Mouse (Mus musculus) olfactory bulb, adult 2 months (tissue): ENCODE data around the gene Sipa1. TPM values are rescaled to one million over a fixed set of nuclear protein-coding genes. Genes with fewer than 3 reads are reported as not detected.
A peak's percentile ranks its signal among the peaks of the same experiment; 100 is the strongest.

Experiments used
- H3K27ac ChIP-seq: fragments of 200-500 bp; 2 replicates; pipeline ENCODE4 v1.5.1; 2012; ENCODE audit warnings: low read depth, low read length; ENCODE audit not compliant: insufficient read depth
- H3K4me1 ChIP-seq: fragments of 200-500 bp; 2 replicates; pipeline ENCODE4 v1.6.1; 2012; ENCODE audit warnings: low read length; ENCODE audit not compliant: control insufficient read depth, insufficient read depth
- H3K4me3 ChIP-seq: fragments of 200-500 bp; 2 replicates; pipeline ENCODE4 v1.5.1; 2012; ENCODE audit warnings: mild to moderate bottlenecking, low read depth, low read length, moderate library complexity; ENCODE audit not compliant: insufficient read depth
- CTCF ChIP-seq: fragments of 200-500 bp; IDR thresholded peaks from 2 replicates; pipeline ENCODE4 v1.5.1; 2012; ENCODE audit warnings: low read depth, mild to moderate bottlenecking, low read length, moderate library complexity; ENCODE audit not compliant: insufficient read depth
- POLR2A ChIP-seq: fragments of 200-500 bp; IDR thresholded peaks from 2 replicates; pipeline ENCODE4 v1.6.1; 2012; ENCODE audit warnings: mild to moderate bottlenecking, low read depth, low read length, moderate library complexity; ENCODE audit not compliant: insufficient read depth
- WGBS: fragments of 180-500 bp; shearing (Covaris S2); methylation state at CpG from one replicate; pipeline ENCODE4 v1.1.7; 2018; 5-methylcytosine and 5-hydroxymethylcytosine counted together
- polyA plus RNA-seq: library from polyadenylated mRNA; stranded (reverse); fragments of >200 nt; gene quantifications from 2 replicates; pipeline ENCODE4 v1.2.4, GENCODE M21; 2012; ENCODE audit warnings: low replicate concordance; ENCODE audit not compliant: missing spikeins, insufficient read depth, insufficient read length

Gene Sipa1
- polyA plus RNA-seq, 1 experiment, result not detected

- no peak for TF ChIP-seq CTCF
- TF ChIP-seq POLR2A, result no peak
- H3K27ac ChIP-seq, result no peak overlapping the region
- no peaks in the 10 kb centered on the region for H3K4me1 ChIP-seq
- 84% methylated on average over 4 of the region's 4 CpGs for WGBS
- no peak overlapping the region for H3K4me3 ChIP-seq
These were observed 43.5 kb downstream of the Sipa1 start for GRCm38 (mm10) chr19:5620007-5620406.

- TF ChIP-seq CTCF (no peak), POLR2A (no peak)
- H3K4me3 ChIP-seq, result no peak overlapping the region
- H3K27ac ChIP-seq, result no peak overlapping the region
- 37% methylated on average over 2 of the region's 2 CpGs for WGBS
- H3K4me1 ChIP-seq, result peaks cover 2% of the 10 kb centered on the region
These were observed 48.6 kb downstream of the Sipa1 start for GRCm38 (mm10) chr19:5614953-5615352.

GRCm38 (mm10) chr19:5612762-5613411 is 50.6 kb downstream of the Sipa1 start:
- no peak overlapping the region for H3K4me3 ChIP-seq
- peaks cover 18% of the 10 kb centered on the region for H3K4me1 ChIP-seq
- 66% methylated on average over 3 of the region's 3 CpGs for WGBS
- TF ChIP-seq POLR2A, result no peak
- no peak for TF ChIP-seq CTCF
- H3K27ac ChIP-seq, result no peak overlapping the region

GRCm38 (mm10) chr19:5611973-5612372 is 51.5 kb downstream of the Sipa1 start:
- Histone ChIP-seq H3K4me1 (peaks cover 18% of the 10 kb centered on the region), H3K27ac (no peak overlapping the region), H3K4me3 (no peak overlapping the region)
- WGBS, result 89% methylated on average over 1 of the region's 1 CpGs
- TF ChIP-seq POLR2A (no peak), CTCF (no peak)

GRCm38 (mm10) chr19:5609547-5610404 is 53.7 kb downstream of the Sipa1 start, which contains the start of gene Kat5:
Gene Kat5 (minus strand): TSS chr19:5610237.
- under 1% methylated on average over 55 of the region's 55 CpGs for WGBS
- H3K4me3 ChIP-seq, result peak within 1 kb of the TSS; percentile 67
- H3K4me1 ChIP-seq, result peaks cover 18% of the 10 kb centered on the region
- TF ChIP-seq POLR2A (peak; percentile 71), CTCF (no peak)
- peak within 1 kb of the TSS; percentile 99 for H3K27ac ChIP-seq

GRCm38 (mm10) chr19:5609171-5609546 is 54.3 kb downstream of the Sipa1 start:
- Histone ChIP-seq H3K4me1 (peaks cover 18% of the 10 kb centered on the region), H3K4me3 (peak overlapping the region; percentile 67), H3K27ac (no peak overlapping the region)
- 39% methylated on average over 10 of the region's 10 CpGs for WGBS
- TF ChIP-seq CTCF, result no peak
- TF ChIP-seq POLR2A, result no peak

- no peak for TF ChIP-seq POLR2A
- no peak for TF ChIP-seq CTCF
- H3K27ac ChIP-seq, result no peak overlapping the region
- WGBS, result 95% methylated on average over 13 of the region's 13 CpGs
These were observed 54.8 kb downstream of the Sipa1 start for GRCm38 (mm10) chr19:5608707-5609106.

GRCm38 (mm10) chr19:5607705-5608410 is 55.6 kb downstream of the Sipa1 start:
- H3K4me3 ChIP-seq, result no peak overlapping the region
- peaks cover 27% of the 10 kb centered on the region for H3K4me1 ChIP-seq
- 90% methylated on average over 26 of the region's 26 CpGs for WGBS
- TF ChIP-seq CTCF (no peak), POLR2A (no peak)
- H3K27ac ChIP-seq, result no peak overlapping the region

More at GRCm38 (mm10) chr19:5608707-5609106, 54.8 kb downstream of the Sipa1 start:
- H3K4me3 ChIP-seq, result peak overlapping the region; percentile 67
- peaks cover 22% of the 10 kb centered on the region for H3K4me1 ChIP-seq

GRCm38 (mm10) chr19:5606196-5606595 is 57.3 kb downstream of the Sipa1 start:
- peaks cover 31% of the 10 kb centered on the region for H3K4me1 ChIP-seq
- 81% methylated on average over 8 of the region's 8 CpGs for WGBS
- TF ChIP-seq POLR2A (no peak), CTCF (no peak)
- no peak overlapping the region for H3K4me3 ChIP-seq
- no peak overlapping the region for H3K27ac ChIP-seq
